Mouse (Mus musculus) brain, embryonic 18.5 days (tissue): ENCODE data around the gene Rbm20.

Experiments used
- DNase-seq: peaks from one replicate; pipeline ENCODE4 v3.0.0-alpha.2; 2012; ENCODE audit warnings: low read depth, low spot score

Rbm20 gene

DNA sequence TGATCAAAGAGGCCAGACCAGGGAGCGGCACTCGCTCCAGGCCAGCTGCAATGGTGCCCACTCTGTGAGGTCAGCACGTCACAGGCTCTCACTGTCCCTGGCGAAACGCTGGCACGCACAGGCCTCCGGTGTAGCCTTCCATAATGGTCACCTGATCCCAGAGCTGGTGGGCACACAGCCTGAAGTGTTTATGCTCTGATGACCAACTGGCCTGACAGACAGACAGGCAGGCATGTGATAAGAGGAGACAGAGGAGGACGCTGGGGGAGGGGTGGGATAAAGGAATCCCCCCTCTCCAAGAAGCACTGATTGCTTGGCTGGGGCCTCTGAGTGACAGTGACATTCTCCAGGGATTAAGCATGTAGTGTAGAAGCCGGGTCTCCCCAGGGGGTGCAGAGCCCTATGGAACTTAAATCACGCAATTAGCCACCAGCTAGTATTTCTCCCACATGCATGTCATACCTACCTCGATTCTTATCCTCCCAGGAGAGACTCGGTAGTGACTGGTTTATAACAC, 6.4 kb upstream of the Rbm20 start:
- DNase-seq: no peak

DNA sequence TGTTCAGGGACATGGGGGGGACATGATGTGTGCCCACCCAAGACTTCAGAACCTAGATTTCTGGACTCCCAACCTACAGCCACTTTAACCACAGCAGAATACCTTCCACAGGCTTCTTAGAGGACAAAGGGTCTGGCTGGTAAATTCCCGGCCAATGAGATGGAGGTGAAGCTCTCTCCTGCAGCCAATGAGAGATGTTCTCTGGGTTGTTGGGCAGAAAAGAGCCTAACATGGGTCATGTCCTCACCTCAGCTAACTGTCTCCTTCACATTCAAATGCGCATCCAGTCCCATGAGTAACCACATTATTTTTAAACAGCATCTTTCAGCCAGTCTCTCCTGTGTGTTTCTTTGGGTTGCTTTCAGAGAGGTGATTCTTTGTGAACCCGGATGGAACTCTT, 5.7 kb upstream of the Rbm20 start:
- no peak for DNase-seq

DNA sequence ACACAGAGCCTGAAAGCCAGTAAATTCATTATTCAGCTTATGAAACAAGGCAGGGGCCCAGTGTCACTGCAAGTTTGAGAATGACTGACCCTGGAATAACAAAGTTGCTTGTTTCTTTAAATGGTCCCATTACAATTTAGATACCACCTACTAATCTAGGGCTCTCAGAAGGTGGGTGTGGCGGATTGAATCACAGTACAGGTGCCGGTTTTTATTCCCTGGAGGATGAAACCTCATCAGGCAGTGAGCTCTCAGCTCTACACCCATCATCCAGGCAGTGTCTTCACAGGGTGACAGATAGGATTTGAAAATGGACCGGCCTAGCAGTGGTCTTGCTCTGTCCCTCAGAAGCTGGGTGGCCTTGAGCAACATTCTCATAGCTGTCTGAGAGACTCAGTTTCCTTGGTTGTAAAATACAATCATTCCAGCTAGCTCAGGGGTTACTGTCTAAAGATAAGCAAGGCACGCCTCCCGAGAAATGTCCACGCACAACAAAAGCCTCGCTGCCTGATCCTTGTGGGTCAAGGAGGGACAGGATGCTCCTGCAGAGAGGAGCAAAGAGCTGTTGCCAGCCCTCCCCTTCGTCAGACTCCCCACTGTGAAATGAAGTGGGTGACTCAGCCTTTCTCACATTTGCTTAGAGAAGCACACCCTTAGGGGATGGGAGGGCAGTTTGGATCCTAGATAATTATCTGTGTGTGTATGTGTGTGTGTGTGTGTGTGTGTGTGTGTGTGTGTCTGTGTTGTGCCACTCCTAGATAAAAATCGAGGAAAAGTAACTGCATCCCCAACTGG, 2.8 kb upstream of the Rbm20 start:
- DNase-seq: no peak

DNA sequence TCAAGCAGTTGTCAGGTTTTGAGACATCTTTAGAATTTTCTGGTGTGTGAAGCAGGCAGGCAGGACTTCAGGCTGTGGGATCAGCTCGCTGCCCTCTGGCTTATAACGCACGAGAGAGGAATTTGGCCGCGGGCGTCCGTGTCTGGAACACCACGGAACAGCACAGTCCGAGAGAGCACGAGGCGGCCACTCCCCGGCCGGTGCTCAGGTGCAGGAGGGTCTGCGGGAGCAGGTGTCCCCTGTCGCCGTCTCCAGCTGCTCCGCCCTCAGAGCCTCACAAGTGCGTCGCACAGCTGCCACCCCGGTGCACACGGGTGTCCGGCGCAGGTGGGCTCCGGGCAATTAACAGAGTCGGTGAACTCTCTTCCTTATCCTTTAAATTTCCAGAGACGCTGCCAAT, 878 bp upstream of the Rbm20 start:
- DNase-seq: no peak

DNA sequence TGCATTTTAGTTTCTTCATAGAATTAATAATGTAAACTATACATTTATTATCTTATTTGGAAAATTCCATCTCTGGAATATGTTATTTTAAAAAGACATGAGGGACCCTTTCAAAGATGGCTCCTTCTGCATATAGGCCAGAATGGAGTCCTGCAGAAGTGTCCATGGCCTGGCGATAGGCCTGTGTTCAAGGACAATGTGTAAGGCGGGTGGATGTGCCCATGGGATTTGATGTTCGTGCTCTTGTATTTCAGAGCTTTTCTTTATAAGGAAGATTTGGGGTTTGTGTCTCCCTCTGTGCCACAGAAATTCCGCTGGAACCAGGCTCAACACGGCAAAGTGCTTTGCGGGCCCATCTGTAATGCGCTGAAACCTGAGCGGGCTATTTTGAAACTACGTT, 2.1 kb downstream of the Rbm20 start:
- no peak for DNase-seq

DNA sequence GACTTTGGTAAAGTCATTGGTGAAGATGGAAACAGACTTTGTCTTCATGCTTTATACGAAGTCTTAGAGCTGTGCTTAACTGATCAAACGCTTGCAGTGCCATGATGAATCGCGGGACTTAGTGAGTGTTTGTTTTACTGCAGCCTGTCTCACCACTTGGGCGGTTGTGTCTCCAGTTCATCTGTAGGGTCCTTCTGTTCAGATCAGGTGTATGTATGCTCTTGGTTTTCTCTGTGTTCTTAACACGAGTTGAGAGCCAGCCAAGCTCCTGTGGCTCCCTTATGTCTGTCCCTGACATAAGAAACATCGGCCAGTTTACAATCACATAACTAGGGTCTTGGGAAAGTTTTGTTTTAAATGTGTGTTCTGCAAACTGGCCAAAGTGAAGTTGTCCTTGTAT, 2.9 kb downstream of the Rbm20 start:
- no peak for DNase-seq

DNA sequence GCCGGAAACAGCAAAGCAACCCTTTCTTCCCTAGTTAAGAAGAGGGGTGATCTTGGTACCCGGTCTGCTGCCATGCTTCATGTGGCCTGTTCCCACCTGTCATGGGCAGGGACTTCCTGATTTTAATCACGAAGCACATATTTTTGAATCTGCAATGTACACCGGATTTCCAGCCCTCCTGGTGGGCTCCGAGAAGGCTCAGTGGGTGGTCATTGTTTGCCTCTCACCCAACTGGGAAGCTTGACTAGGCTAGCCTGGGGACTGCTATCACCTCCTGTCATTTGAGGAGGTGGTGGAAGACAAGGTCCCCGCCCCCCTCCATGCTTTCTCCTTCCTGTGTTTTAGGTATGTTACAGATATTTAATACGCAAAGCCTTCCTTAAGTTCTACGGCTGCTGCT, 5.3 kb downstream of the Rbm20 start:
- DNase-seq: no peak

DNA sequence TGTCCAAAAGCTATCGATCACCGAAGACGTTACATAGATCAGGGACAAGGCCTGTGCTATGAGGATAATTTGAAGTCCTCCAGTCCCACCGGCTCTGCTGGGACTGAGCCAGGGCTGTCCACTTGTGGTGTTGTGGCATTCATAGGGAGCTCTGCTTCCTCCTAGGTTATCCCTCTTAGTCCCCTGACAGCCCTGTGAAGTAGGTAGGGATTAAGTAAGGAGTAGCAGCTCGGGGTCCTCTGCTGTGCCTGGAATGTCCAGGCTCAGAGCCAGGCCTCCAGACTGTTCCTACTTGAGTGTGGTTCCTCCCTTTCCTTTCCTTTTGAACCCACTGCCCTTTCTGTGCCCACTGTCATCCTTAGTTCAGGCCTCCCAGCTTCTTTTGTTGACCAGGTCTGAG, 10.5 kb downstream of the Rbm20 start:
- DNase-seq: no peak

DNA sequence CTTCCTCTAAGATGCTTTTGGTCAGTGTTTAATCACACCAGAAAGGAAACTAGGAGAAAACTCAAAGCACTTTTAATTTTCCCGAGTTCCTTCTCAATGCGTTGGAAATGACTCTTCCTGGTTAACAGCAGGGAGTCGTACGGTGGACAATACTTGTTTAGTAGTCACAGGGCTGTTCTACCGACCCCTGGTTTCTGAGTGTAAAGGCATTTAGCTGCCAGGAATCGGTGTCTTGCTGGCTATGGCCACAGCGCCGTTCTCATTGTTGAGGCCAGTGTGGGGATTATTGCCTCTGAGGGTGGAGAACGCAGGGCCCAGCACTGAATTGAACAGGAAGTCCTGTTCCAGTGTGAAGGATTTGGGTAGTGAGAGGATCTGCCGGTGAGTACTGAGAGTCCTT, 13.7 kb downstream of the Rbm20 start:
- DNase-seq: no peak

DNA sequence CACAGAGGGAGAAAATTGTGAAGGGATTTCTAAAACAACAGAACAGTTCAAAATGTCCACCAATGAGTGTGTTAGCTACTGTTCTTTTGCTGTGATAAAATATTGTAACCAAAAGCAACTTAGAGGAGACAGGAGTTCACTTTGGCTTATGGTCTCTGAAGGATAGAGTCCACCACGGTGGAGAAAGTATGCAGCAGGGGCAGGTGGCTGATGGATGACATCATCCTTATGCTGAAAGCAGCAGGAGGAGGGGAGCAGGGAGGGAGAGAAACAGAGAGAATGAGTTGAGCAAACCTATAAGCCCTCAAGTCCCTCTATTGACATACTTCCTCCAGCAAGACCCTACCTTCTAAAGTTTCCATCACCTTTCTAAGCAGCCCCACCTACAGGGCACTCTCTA, 16.9 kb downstream of the Rbm20 start:
- DNase-seq: no peak

DNA sequence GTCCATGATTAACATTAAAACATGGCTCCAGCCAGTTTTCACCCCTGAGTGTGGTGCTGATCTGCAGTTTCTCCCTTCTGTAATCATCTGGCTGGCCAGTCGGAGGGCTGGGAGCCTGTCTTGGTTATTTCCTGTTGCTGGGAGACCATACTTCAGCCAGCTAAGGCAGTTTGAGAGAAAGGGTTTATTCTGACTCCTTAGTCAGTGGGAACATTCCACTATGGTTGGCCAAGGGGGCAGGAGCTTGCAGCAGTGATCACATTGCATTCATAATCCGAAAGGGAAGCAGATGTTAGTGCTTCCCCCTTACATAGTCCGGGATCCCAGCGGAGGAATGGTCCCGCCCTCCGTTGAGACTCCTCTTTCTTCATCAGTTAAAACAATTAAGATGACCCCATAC, 19.0 kb downstream of the Rbm20 start:
- DNase-seq: no peak

DNA sequence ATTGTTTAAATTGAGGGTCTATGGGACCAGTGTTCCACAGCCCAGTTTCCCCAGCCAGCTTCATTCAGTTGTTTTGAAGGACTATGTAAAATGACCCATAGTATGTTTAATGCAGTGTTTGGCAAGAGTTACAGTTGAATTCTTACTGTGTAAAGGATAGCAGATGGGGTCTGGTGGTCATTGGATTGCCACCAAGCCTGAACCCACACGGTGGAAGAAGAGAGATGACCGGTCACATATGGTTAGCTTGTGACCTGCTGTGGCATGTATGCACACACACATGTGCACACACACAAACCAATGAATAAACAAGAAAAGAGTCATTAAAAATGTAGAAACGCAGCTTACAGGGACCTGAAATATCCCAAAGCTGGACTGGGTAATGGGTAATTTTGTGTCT, 19.5 kb downstream of the Rbm20 start:
- DNase-seq: no peak

DNA sequence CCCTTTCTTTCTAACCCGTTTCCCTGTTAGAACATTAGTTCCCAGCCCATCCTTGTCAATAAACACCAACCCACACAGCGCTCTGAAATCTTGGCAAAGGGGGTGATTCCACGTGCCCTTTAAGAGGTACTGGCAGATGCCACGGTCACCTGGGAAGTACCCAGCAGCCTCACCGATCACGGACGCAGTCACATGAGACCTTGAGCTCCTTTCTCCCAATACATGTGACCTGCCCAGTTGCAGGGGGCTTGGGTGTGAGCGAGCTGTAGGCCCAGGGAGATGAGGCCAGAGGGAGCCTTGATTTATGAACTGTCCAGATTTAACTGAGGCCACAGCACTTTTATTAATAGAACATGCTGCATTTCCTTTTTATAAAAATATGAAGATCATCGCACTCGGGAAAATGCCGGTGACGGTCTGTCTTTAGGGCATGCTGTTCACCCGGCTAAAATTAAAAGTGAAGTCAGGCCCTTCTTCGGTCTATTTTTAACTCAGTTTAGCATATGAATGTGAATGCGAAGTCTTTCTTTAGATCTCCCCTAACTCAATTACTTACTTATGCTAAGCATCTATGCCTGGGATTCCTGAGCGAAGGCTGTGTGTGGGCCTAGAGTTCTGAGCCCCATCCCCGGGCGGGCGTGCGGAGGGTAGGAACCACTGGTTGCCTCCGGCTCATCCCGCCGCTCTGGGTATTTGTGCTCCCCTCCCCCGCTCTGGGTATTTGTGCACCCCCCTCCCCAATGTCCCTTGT, 20.4 kb downstream of the Rbm20 start:
- no peak for DNase-seq

DNA sequence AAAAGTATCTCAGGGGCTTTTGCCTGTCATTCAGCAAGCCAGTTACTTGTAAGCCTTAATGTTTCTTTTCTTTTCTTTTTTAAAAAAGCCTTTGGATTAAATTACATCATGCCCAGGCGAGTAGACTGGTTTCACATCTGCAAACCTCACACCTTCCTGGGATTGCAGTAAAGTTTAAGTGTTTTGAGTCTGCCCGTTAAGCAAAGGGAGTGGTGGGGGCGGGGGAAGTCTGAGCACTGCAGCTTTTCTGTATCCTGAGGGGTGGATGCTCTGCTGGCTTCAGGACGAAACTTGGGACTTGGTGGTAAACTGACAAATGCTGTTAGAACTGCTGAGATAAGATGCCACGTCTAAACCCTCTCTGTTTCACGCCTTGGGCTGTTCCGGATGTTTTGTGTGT, 22.6 kb downstream of the Rbm20 start:
- no peak for DNase-seq

DNA sequence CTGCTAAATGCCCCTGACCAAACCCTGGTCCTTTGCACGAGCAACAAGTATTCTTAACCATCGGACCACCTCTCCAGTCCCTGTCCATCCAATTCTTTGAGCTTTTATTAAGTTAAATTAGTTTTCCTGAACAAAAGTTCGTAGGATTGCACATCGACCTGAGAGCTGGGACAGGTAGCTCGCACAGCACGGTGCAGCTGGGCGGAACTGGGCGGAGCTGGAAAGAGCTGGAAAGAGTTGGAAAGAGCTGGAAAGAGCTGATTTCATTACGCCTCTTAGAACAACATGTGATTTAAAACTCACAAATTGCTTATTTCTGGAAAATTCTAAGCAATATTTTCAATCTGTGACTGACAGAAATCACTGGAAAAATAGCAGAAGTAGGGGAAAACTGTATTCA, 24.3 kb downstream of the Rbm20 start:
- DNase-seq: no peak

DNA sequence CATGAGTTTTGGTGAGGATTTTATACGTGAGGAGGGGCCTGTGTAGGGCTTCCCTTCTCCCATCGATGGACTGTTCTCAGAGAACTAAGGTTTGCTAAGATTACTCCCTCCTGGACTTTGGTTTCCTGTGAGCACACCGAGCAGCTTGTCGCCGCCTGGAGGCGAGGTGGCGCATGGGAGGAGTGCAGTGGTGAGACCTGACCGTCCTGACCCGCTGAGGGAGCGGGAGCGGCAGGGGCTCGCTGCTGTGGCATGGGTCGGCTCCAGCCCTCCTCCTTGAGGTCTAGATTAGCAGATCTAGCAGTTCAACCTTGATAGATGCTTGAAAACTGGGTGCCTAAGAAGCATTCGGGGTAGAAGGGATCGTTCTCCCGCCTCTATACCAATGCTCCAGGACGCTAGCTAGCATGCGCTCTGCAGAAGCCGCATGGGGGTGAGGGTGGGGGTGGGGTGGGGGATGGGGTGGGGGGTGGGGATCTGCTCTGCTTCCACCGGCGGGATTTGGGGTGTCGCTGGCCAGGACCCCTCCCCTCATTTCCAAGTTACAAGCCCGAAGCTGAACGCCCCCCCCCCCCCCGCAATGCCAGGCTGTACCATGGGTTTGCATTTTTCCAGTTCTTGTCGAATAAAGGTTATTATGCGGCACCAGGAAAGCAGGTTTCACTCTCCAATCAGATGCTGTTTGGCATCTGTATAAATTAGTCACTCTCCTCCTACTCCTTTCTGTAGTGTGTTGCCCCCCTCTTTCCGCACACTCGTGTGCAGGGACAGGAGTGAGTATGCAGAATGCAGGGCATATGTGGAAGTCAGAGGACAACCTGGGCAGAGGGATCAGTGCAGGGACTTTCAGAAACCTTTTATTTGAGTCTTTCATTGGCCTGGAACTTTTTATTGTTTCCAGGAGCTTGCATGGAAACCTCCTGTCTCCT, 28.1 kb downstream of the Rbm20 start:
- no peak for DNase-seq

DNA sequence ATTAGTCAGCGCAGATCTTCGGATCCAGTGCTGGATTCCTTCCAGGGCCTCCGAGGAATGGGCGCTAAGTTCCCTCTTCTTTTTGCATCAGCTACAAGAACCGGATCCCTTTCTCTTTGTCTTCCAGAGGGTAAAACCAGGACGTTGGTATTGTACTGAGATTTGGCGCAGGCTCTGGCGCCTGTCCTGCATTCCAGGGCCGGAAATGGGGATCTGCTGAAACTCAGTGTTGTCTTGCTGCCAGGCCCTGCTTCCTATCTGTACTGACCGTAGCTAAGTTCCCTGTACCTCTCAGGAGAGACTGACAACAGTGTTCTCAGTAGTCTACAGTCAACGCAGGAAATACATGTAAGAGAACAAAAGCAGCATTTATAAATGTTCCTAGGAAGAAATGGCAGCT, 31.3 kb downstream of the Rbm20 start:
- no peak for DNase-seq

DNA sequence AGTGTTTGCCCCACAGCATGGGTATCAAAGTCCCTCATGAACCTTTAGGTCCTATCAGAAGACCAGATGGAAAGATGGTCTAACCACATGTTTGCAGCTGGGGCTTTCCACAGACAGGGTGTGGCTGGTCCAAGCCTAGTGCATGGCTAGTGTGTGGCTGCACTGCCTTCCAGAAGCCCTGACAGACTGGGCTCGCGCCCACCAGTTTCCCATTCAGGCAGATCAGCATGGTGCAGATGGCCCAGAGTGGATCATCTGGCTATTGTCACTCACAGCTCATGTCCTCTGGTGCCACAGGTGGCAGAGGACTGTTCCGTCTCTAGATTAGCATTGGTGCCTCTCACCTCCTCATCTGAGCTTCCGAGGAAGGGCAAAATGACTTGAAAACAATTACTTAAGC, 33.8 kb downstream of the Rbm20 start:
- DNase-seq: no peak

DNA sequence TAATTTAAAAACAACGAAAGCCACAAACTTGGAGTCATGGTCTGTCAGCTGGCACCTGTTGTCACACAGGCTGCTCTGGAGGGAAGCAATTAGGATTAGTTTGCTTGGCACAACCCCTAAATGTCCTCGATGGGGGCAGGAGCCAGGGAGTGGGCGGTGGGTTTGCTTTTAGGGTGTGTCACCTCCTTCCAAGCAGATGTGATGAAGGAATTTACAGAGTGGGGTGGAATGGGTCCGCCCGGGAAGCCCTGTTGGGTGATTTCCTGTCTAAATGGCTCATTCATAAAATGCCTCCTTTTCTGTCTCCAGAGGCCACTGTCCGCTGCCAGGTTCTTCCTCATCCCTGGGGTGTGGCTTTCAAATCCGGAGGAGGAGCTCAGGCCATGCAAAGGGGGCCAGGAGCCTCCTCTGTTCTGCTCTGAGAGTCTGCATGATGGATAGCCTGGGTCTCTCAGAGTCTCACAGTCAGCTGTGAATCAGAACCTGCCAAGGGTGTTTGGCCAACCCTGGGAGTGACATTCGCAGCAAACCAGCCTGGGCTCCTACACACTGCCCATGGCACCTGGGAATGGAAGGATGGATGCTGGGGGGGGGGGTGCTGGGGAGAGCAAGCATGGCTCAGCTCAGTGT, 34.3 kb downstream of the Rbm20 start:
- DNase-seq: no peak

DNA sequence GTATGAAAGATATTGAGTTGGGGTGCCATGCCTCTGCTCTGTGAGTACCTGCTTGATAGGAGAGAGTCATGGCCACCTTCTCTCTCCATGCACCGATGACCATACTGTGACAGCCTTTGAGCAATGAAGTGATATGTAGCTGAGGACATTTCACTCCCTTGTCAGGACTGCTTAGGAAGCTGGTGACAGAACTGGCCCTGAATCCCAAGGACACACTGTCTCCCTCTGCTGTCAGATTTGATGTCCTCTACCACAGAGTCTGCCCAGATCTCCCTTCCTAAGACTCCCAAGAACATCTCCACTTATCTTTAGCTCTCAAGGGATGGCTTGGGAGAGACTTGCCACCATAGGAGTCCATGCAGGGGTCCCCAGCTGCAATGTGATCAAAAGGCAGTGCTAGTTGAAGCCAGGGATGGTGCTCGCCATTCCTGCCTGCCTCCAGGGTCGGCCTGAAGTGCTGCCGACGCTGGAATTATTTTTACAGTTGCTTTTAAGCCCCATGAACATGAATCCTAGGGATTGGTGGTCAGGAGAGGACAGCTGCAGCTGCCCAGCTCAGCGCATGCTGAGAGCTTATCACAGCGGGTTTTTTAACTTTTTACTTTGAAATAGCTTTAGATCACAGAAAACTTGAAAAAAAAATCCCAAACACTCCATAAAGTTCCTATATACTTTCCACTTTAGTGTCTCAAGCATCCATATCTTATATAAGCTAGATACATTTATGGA, 35.4 kb downstream of the Rbm20 start:
- DNase-seq: no peak

DNA sequence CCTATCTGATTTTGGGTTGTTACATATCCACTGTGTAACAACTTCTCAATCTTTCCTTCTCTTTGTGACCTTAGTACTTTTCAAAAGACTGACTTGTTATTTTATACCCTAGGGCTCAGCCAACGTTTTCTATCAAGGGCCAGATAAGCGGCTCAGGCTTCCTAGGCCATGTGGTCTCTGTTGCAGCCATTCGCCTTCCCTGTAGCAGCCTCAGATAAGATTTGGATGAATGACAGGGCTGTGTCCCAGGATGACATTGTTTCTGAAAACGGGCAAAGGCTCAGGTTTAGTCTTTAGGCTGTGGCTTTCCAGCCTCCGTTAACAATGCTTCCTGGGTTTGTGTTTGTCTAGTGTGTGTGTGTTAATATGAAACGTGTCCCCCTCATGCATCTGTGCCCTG, 36.3 kb downstream of the Rbm20 start:
- no peak for DNase-seq
